Mouse (Mus musculus) activated CD4-positive, CD25-positive, alpha-beta regulatory T cell (primary cell): Measurements from ENCODE around the gene Pramel3. TPM values are rescaled to one million over a fixed set of nuclear protein-coding genes. Genes with fewer than 3 reads are reported as not detected.

Source experiments
- polyA plus RNA-seq, 2 experiments: library from polyadenylated mRNA; unstranded; fragments of 100-300 nt; shearing (Covaris generic); gene quantifications; one replicate each; pipeline ENCODE4 v1.2.1; 2017

Gene Pramel3
- polyA plus RNA-seq, result not detected

GRCm38 (mm10) chrX:135302007-135302406, at the start of gene Pramel3:
Gene Pramel3, plus strand, starts transcription at chrX:135302307.

Other genes starting within 250 kb of the Pramel3 start
- gene Gm15023, start 124.7 kb upstream of the Pramel3 start, polyA plus RNA-seq, result not detected
- not detected for gene Tceal6, start 91.6 kb upstream of the Pramel3 start, polyA plus RNA-seq
- gene Gm5128, start 71.0 kb downstream of the Pramel3 start, polyA plus RNA-seq, result not detected
- gene Gm7903, start 131.5 kb downstream of the Pramel3 start, polyA plus RNA-seq, result not detected
- not detected for gene AV320801, start 192.3 kb downstream of the Pramel3 start, polyA plus RNA-seq